Mouse (Mus musculus) hindlimb bud, embryonic 11.5 days (tissue): ENCODE measurements around the gene Haus8.
"Not testable (repeated sequence)": the region's sequence is repeated elsewhere in the genome, so short reads cannot be mapped to it uniquely, and the experiment has no call there.

Experiments
- DNase-seq: peaks from one replicate; pipeline ENCODE4 v3.0.0-alpha.2; 2012; ENCODE audit warnings: low read depth, low spot score; ENCODE audit errors: extremely low spot score

Gene Haus8

GRCm38 (mm10) chr8:71272286-71273150, at the start of gene Haus8, which contains the start of gene Myo9b:
Gene Haus8, minus strand, starts transcription at chr8:71272934.
Gene Myo9b, plus strand, starts transcription at chr8:71272714.
- DNase-seq, result peak; percentile 87

DNA sequence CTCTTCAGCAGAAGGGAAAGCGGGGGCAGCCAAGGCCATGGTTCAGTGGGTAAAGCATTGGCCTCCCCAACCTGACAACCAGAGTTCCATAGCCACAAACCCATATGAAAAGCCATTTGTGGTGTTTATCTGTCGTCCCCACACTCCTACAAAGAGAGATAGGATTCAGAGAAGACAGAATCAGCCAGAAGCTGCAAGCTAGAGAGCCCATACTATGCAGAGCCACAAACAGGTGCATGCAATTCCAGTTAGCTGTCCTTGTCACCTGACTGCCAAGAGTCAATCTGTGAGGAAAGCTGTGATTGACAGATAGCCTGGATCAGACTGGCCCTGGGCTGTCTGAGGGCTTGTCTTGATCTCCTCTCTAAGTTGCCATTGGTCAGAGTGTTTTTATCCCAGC, 47.0 kb upstream of the Haus8 start:
- DNase-seq, result not testable (repeated sequence)

DNA sequence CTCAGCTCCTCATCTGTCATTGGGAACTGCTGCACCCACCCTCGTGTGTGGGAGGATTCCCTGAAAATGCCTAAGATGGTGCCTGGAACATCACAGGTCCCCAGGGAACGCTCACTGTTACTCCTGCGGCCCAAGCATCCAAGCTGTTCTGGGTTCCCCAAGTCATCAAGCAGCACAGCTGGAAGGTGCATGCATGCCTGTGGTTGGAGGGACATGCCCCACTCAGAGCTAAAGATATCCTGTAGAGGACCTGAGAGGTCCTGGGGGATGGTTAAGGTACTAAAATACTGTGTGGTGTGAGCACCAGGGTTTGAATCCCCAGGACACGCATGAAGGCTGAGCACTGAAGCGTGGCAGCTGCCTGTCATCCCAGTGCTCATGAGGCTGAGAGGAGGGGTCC, 45.9 kb upstream of the Haus8 start:
- DNase-seq, result not testable (repeated sequence)

GRCm38 (mm10) chr8:71316486-71317031, 43.8 kb upstream of the Haus8 start:
- no peak for DNase-seq

- DNase-seq, result no peak
These were observed 43.2 kb upstream of the Haus8 start for GRCm38 (mm10) chr8:71315972-71316371.

- DNase-seq, result no peak
These were observed 41.2 kb upstream of the Haus8 start for GRCm38 (mm10) chr8:71313951-71314350.

DNA sequence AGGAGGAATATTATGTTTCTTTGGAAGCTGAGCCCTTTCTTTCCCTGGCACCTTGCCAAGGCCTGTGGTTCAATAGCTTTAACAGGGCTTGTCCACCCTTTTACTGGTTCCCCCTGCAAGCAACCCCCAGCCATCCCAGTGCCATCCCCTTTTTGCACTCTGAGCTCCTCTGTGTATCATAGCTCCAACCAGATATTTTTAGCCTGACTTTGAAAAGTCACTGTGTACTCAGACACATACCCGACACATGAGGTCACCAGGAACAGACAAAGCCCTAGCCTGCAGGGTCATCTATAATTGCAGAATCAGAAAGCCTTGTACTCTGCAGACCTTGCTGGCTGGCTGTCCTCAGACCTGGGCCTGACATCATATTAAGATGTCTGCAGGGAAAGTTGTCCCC, 40.0 kb upstream of the Haus8 start:
- DNase-seq, result no peak

- no peak for DNase-seq
These were observed 37.7 kb upstream of the Haus8 start for GRCm38 (mm10) chr8:71310446-71310845.

GRCm38 (mm10) chr8:71307913-71308312, 35.2 kb upstream of the Haus8 start:
- DNase-seq, result no peak

DNA sequence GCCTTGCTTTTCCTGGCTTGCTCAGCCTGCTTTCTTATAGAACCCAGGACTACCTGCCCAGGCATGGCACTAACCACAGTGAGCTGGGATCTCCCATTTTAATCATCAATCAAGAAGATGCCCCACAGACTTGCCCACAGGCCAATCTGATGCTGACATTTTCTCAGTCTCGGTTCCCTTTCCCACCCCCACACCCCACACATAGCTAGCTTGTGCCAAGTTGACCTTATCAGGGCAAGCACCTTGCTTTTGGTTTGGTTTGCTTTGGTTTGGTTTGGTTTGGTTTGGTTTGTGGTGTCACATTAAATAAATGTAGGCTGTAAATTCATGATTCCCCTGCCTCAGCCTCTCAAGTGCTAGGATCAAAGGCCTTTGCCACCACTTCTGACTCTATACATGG, 34.6 kb upstream of the Haus8 start:
- DNase-seq, result no peak

GRCm38 (mm10) chr8:71305988-71306387, 33.3 kb upstream of the Haus8 start:
- DNase-seq, result no peak

DNA sequence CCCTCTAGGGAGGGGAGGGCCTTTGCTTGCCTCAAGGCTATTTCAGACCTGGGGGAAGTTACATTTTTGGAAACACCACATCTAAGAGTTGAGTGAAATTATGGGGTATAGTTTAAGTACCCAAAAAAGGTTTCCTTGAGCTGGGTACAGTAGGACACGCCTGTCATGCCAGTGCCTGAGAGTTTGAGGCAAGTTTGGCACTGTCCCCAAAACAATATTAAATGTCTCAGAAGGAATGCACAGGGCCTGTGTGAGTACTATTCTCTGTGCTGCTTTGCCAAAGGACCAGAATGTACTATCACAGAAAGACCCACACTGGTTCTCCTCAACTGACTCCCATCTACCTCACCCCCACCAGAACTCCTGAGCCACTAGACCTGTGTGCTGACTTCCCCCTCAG, 30.9 kb upstream of the Haus8 start:
- DNase-seq, result no peak

GRCm38 (mm10) chr8:71302788-71303187, 30.1 kb upstream of the Haus8 start:
- no peak for DNase-seq

- no peak for DNase-seq
These were observed 27.0 kb upstream of the Haus8 start for GRCm38 (mm10) chr8:71299716-71300115.

DNA sequence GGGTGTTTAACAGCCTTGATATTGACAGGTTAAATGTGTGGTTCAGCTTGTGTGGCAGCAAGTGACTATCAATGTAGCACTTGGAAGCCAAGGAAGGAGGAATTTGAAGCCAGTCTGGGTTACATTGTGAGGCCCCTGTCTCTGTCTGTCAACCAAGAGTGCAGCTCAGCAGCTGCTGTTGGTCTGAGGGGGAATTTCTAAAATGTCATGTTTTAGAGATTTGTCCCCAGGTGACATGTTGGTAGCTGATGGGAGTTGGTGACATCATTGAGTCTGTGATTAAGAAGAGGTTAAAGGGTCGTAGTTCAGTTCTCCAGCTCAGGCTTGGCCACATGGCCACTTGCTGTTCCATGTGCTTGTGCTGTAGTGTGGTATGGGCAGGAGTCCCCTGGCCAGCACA, 24.7 kb upstream of the Haus8 start:
- DNase-seq, result no peak

DNA sequence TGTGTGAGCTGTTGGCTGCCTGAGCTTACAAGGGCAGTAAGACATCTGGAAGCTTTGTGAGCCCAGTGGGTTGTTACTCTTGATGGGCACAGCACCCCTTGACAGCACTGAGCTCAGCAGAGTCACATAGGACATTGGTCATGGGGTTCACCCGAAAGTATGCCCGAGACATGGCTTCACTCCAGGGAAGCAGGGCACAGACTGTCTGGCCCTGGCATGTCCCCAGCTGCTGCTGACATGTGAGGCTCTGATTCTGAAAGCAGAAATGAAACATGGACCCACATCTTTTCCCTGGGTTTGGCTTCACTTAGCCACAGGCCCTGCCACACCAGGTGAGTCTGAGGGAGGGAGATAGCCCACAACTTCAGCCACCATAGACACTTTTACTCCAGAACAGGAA, 24.1 kb upstream of the Haus8 start:
- DNase-seq, result no peak

DNA sequence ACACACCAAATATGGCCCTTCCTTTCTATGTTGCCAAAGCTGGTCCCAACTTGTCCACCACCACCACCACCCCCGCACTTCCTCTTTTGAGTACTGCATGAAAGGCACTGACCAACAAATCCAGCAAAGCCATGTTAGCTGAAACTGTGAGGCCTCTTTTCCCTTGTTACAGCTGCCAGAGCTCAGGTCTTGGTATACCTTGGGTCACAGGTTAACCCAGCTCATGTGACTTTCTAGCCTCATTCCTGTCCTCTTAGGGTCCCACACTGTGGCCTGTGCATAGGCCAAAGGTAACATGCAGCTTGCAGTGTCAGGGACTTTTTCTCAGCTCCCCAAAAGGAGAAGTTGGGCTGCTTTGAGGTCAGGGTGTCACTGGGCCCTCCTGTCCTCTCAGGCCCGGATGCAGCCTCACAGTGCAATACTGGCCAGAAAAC, 23.5 kb upstream of the Haus8 start:
- DNase-seq, result no peak

DNA sequence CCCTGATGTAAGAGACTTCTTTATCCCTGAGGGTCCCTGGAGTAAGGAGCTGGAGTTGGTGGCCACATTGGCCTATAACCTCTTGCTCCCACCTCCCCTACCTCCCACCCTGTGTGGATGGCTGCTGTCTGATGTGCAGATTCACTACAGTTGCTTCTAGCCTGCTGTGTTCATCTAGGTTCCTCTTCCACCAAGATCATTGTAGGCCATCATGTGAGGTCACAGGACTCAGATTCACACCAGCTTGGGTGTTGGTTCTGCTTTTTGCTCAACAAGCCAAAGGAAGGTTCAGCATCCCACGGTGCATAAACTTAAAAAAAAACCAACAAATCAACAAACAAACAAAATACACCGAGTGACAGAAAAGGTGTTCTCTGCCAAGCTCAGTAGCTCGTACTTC, 21.2 kb upstream of the Haus8 start:
- DNase-seq, result not testable (repeated sequence)

DNA sequence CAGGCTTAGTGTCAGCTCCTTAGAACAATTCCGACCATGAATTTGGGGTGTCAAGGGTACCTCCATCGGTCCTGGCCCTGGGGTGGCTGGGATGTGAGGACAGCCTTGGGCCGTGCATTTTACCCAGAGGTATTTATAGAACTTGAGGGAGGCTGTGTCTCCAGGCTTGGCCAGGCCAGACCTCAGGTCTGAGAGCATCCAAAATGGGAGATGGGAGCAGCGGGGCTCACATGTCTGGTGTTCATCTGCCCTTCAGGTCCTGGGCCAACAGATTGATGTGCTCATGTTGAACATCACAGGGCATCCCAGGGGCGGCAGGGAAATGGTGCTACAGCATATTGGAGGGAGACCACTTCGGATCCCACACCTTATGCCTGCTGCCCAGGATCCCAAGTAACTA, 18.6 kb upstream of the Haus8 start:
- DNase-seq, result no peak

GRCm38 (mm10) chr8:71290911-71291310, 18.2 kb upstream of the Haus8 start:
- DNase-seq, result no peak

DNA sequence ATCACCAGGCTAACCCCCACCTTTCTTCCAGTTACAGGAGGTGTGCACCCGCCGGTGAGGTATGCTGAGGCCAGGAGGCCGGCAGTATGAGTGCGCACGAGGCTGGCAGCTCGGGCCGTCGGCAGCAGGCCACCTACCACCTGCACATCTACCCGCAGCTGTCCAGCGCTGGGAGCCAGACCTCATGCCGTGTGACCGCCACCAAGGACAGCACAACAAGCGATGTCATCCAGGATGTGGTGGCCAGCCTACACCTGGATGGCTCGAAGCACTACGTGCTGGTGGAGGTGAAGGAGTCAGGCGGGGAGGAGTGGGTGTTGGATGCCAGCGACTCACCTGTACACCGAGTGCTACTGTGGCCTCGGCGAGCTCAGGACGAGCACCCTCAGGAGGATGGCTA, 17.5 kb upstream of the Haus8 start:
- no peak for DNase-seq

- DNase-seq, result no peak
These were observed 16.4 kb upstream of the Haus8 start for GRCm38 (mm10) chr8:71289098-71289497.
